Mouse (Mus musculus): ENCODE data around the gene Hoxa2.

The Hoxa2 gene

GRCm38 (mm10) chr6:52179690-52180089 lies 15.1 kb upstream of the Hoxa2 start:
- in situ Hi-C loops (cut with MboI): no loop called here

GRCm38 (mm10) chr6:52178918-52179665 lies 14.5 kb upstream of the Hoxa2 start:
- in situ Hi-C loops (cut with MboI): no loop called here

- in situ Hi-C loops (cut with MboI): no loop called here
These were observed 13.2 kb upstream of the Hoxa2 start for GRCm38 (mm10) chr6:52177806-52178205.

GRCm38 (mm10) chr6:52177061-52177735 lies 12.6 kb upstream of the Hoxa2 start, which contains the start of gene 5730596B20Rik:
5730596B20Rik (plus strand) TSS chr6:52177498.
- in situ Hi-C loops (cut with MboI): no loop called here

- in situ Hi-C loops (cut with MboI): no loop called here
These were observed 11.8 kb upstream of the Hoxa2 start for GRCm38 (mm10) chr6:52176391-52176790.

- in situ Hi-C loops (cut with MboI): no loop called here
These were observed 11.2 kb upstream of the Hoxa2 start for GRCm38 (mm10) chr6:52175864-52176263.

GRCm38 (mm10) chr6:52174968-52175751 lies 10.5 kb upstream of the Hoxa2 start:
- in situ Hi-C loops (cut with MboI): no loop called here

GRCm38 (mm10) chr6:52173648-52174047 lies 9.0 kb upstream of the Hoxa2 start:
- in situ Hi-C loops (cut with MboI): no loop called here

GRCm38 (mm10) chr6:52172501-52172900 lies 7.9 kb upstream of the Hoxa2 start:
- in situ Hi-C loops (cut with MboI): no loop called here

- in situ Hi-C loops (cut with MboI): no loop called here
These were observed 7.3 kb upstream of the Hoxa2 start for GRCm38 (mm10) chr6:52171938-52172337.

- in situ Hi-C loops (cut with MboI): no loop called here
These were observed 6.7 kb upstream of the Hoxa2 start for GRCm38 (mm10) chr6:52171331-52171730.

GRCm38 (mm10) chr6:52170898-52171223 lies 6.2 kb upstream of the Hoxa2 start:
- in situ Hi-C loops (cut with MboI): no loop called here

GRCm38 (mm10) chr6:52170166-52170897 lies 5.7 kb upstream of the Hoxa2 start:
- in situ Hi-C loops (cut with MboI): no loop called here

- in situ Hi-C loops (cut with MboI): no loop called here
These were observed 5.0 kb upstream of the Hoxa2 start for GRCm38 (mm10) chr6:52169499-52170165.

- in situ Hi-C loops (cut with MboI): no loop called here
These were observed 3.8 kb upstream of the Hoxa2 start for GRCm38 (mm10) chr6:52168191-52169055.

GRCm38 (mm10) chr6:52167736-52168161 lies 3.1 kb upstream of the Hoxa2 start:
- in situ Hi-C loops (cut with MboI): no loop called here

GRCm38 (mm10) chr6:52167176-52167575 lies 2.5 kb upstream of the Hoxa2 start:
- in situ Hi-C loops (cut with MboI): no loop called here

GRCm38 (mm10) chr6:52166431-52167077 lies 1.9 kb upstream of the Hoxa2 start:
- in situ Hi-C loops (cut with MboI): no loop called here

- in situ Hi-C loops (cut with MboI): no loop called here
These were observed 1.1 kb upstream of the Hoxa2 start for GRCm38 (mm10) chr6:52165441-52166370.

Data from mature B cell (primary cell).